In genomic region chr16:87575600-87575999, GRCm38 (mm10) we compare ENCODE assay signal across 15 mouse cellular contexts. TPM values are rescaled to one million over a fixed set of nuclear protein-coding genes. Genes with fewer than 3 reads are reported as not detected.
DNase-seq lines count a peak whose midpoint lies in the region; ATAC-seq and TF ChIP-seq lines count a peak whose summit lies in the region.
"Had no signal": no experiment of that assay in that cellular context is flagged by ENCODE, and none has a peak within 500 bp of the region (broad histone marks: within the 10 kb centered on the region; RNA-seq: fewer than 3 reads in every experiment).

No protein-coding gene starts in this region.

- 0 out of 2 replicates have a peak overlapping the region, but pooled peaks have one; percentile 28 for H3K4me2 ChIP-seq in heart, postnatal 0 days (ENCODE audit: low read depth, low read length)
- no peak overlapping the region for H3K4me2 ChIP-seq in forebrain, embryonic 11.5 days (ENCODE audit: low read depth, low read length, severe bottlenecking)
- no peak overlapping the region for H3K4me2 ChIP-seq in forebrain, embryonic 12.5 days
- H3K4me2 ChIP-seq: hindbrain, embryonic 15.5 days; midbrain, embryonic 12.5 days; neural tube, embryonic 15.5 days had no signal

- no peak for ATAC-seq in heart, postnatal 0 days (ENCODE audit: insufficient read depth, low read depth)
- peak; percentile 91 for ATAC-seq in common myeloid progenitor, adult 5-6 weeks (replicated peaks; ENCODE audit: low read depth, poor library complexity, severe bottlenecking)
- ATAC-seq in megakaryocyte, adult 5-6 weeks (ENCODE audit: poor library complexity, severe bottlenecking) = peak; percentile 76
- ATAC-seq in forebrain, embryonic 11.5 days (replicated peaks; ENCODE audit: low FRiP score) = no peak
- ATAC-seq in forebrain, embryonic 12.5 days (ENCODE audit: low FRiP score) = no peak
- ATAC-seq: forebrain, postnatal 0 days had no signal

- intact Hi-C loops in heart, postnatal 10 days (cut with DNase I) = no loop called here

- WGBS in heart, postnatal 0 days = 50% methylated on average over 10 of the region's 10 CpGs
- 86% methylated on average over 10 of the region's 10 CpGs for WGBS in forebrain, embryonic 11.5 days
- WGBS in forebrain, embryonic 12.5 days = 82% methylated on average over 10 of the region's 10 CpGs

- H3K27me3 ChIP-seq in heart, postnatal 0 days (ENCODE audit: control insufficient read depth, insufficient read depth, low read length) = no peaks in the 10 kb centered on the region
- H3K27me3 ChIP-seq in forebrain, embryonic 11.5 days (ENCODE audit: control insufficient read depth, insufficient read depth, low read length) = no peaks in the 10 kb centered on the region
- no peaks in the 10 kb centered on the region for H3K27me3 ChIP-seq in forebrain, embryonic 12.5 days
- H3K27me3 ChIP-seq: hindbrain, embryonic 15.5 days; midbrain, embryonic 12.5 days; neural tube, embryonic 15.5 days had no signal

- no peak for DNase-seq in heart, postnatal 0 days (ENCODE audit: low spot score)
- no peak for DNase-seq in heart, adult 11 months
- peak; percentile 50 for DNase-seq in gastrocnemius, postnatal 25 days
- DNase-seq in forebrain, embryonic 11.5 days (ENCODE audit: low spot score) = no peak
- DNase-seq in heart, postnatal 10 days = no peak
- DNase-seq: forebrain, postnatal 0 days; spleen, adult 18-20 months; thymus, postnatal 14 days had no signal

- TF ChIP-seq CTCF in heart, postnatal 0 days (IDR thresholded peaks at IDR 0.05; ENCODE audit: low read depth) = no peak

- H3K4me3 ChIP-seq in heart, postnatal 0 days (ENCODE audit: low read depth, low read length) = no peak overlapping the region
- H3K4me3 ChIP-seq in forebrain, embryonic 11.5 days (ENCODE audit: low read depth, low read length) = no peak overlapping the region
- no peak overlapping the region for H3K4me3 ChIP-seq in forebrain, embryonic 12.5 days (replicated peaks)
- H3K4me3 ChIP-seq: hindbrain, embryonic 15.5 days; left cerebral cortex, adult 2 months; midbrain, embryonic 12.5 days; neural tube, embryonic 15.5 days had no signal

- no peak for TF ChIP-seq EP300 in heart, postnatal 0 days (IDR thresholded peaks at IDR 0.05; ENCODE audit: low read depth)

- no peaks in the 10 kb centered on the region for H3K9me3 ChIP-seq in heart, postnatal 0 days (replicated peaks; ENCODE audit: control insufficient read depth, low read length)
- no peaks in the 10 kb centered on the region for H3K9me3 ChIP-seq in forebrain, embryonic 11.5 days (ENCODE audit: control insufficient read depth, low read length)
- H3K9me3 ChIP-seq in forebrain, embryonic 12.5 days = no peaks in the 10 kb centered on the region
- H3K9me3 ChIP-seq: hindbrain, embryonic 15.5 days; midbrain, embryonic 12.5 days; neural tube, embryonic 15.5 days had no signal

- no peaks in the 10 kb centered on the region for H3K36me3 ChIP-seq in heart, postnatal 0 days (replicated peaks; ENCODE audit: control insufficient read depth, insufficient read depth, low read length)
- H3K36me3 ChIP-seq in forebrain, embryonic 11.5 days (ENCODE audit: control insufficient read depth, insufficient read depth, low read length) = no peaks in the 10 kb centered on the region
- H3K36me3 ChIP-seq in forebrain, embryonic 12.5 days (replicated peaks) = no peaks in the 10 kb centered on the region
- H3K36me3 ChIP-seq: hindbrain, embryonic 15.5 days; midbrain, embryonic 12.5 days; neural tube, embryonic 15.5 days had no signal

- no peak overlapping the region for H3K27ac ChIP-seq in heart, postnatal 0 days (ENCODE audit: low read depth)
- H3K27ac ChIP-seq in forebrain, embryonic 11.5 days (ENCODE audit: low read depth, low read length) = no peak overlapping the region
- H3K27ac ChIP-seq in forebrain, embryonic 12.5 days = no peak overlapping the region
- H3K27ac ChIP-seq: hindbrain, embryonic 15.5 days; left cerebral cortex, adult 2 months; midbrain, embryonic 12.5 days; neural tube, embryonic 15.5 days had no signal

- no peak overlapping the region for H3K9ac ChIP-seq in heart, postnatal 0 days (replicated peaks; ENCODE audit: low read depth, low read length)
- no peak overlapping the region for H3K9ac ChIP-seq in forebrain, embryonic 11.5 days (ENCODE audit: low read length)
- no peak overlapping the region for H3K9ac ChIP-seq in forebrain, embryonic 12.5 days
- H3K9ac ChIP-seq: forebrain, postnatal 0 days; hindbrain, embryonic 15.5 days; midbrain, embryonic 12.5 days; neural tube, embryonic 15.5 days had no signal

- H3K4me1 ChIP-seq in heart, postnatal 0 days (ENCODE audit: control insufficient read depth, insufficient read depth) = no peaks in the 10 kb centered on the region
- no peaks in the 10 kb centered on the region for H3K4me1 ChIP-seq in forebrain, embryonic 11.5 days (replicated peaks; ENCODE audit: control insufficient read depth, insufficient read depth, low read length)
- 0 out of 2 replicates have a peak, but pooled peaks cover 2% of the 10 kb centered on the region for H3K4me1 ChIP-seq in forebrain, embryonic 12.5 days
- H3K4me1 ChIP-seq: midbrain, embryonic 12.5 days had no signal

RNA-seq across cellular contexts. Expression of gene Map3k7cl, which starts 22.5 kb away (rescaled TPM):
- total RNA-seq in heart, postnatal 0 days (2014; rRNA removed; ENCODE audit: low replicate concordance) = 0.43 and 3.6 TPM in 2 replicates
- 0.73 and 1.0 TPM in 2 replicates for polyA plus RNA-seq in heart, postnatal 0 days (2015; fragmentation: Nextera tagmentation; extraction: Ambion mirVana)
- total RNA-seq in common myeloid progenitor, adult 5-6 weeks (2017) = not detected in 2 replicates
- 10 to 100 TPM; 11.5 to 17.4 TPM for total RNA-seq in gastrocnemius, postnatal 25 days (2021)
- not detected in 2 replicates for total RNA-seq in megakaryocyte, adult 5-6 weeks (2015)
- total RNA-seq in megakaryocyte, adult 5-6 weeks (2017) = not detected in 2 replicates
- polyA plus RNA-seq in forebrain, embryonic 11.5 days (2014; fragmentation: Nextera tagmentation; extraction: Ambion mirVana) = 0.15 TPM in 1 of 2 replicates, not detected in the other
- polyA plus RNA-seq in forebrain, embryonic 12.5 days (2016; fragmentation: Nextera tagmentation; extraction: Ambion mirVana) = not detected in 2 replicates
- total RNA-seq in heart, postnatal 10 days (2021) = 1 to 10 TPM; 5.6 to 7.4 TPM
- total RNA-seq: forebrain, postnatal 0 days had no signal
- polyA plus RNA-seq: forebrain, postnatal 0 days; hindbrain, embryonic 15.5 days; midbrain, embryonic 12.5 days had no signal

Comparison
In these comparisons a context has a peak if more than half of its experiments do, and no peak if none do; other contexts are left out.
1. ATAC-seq: peak in common myeloid progenitor, adult 5-6 weeks (single experiment) and megakaryocyte, adult 5-6 weeks (single experiment); none in heart, postnatal 0 days (single experiment), forebrain, embryonic 11.5 days (single experiment) and forebrain, embryonic 12.5 days (single experiment).